Mouse (Mus musculus): ENCODE data around the gene Tpcn2.

Tpcn2 gene

GRCm38 (mm10) chr7:145283487-145284187, at the start of gene Tpcn2:
Gene Tpcn2 (minus strand): TSS chr7:145284011.
- peak; percentile 96 for DNase-seq (ENCODE audit: low spot score)

GRCm38 (mm10) chr7:145332376-145333041, 48.7 kb upstream of the Tpcn2 start:
- no peak for DNase-seq (ENCODE audit: low spot score)

GRCm38 (mm10) chr7:145330641-145331040, 46.8 kb upstream of the Tpcn2 start:
- no peak for DNase-seq (ENCODE audit: low spot score)

- DNase-seq (ENCODE audit: low spot score), result no peak
These were observed 46.2 kb upstream of the Tpcn2 start for GRCm38 (mm10) chr7:145329982-145330381.

GRCm38 (mm10) chr7:145325697-145326096, 41.9 kb upstream of the Tpcn2 start:
- DNase-seq (ENCODE audit: low spot score), result no peak

- no peak for DNase-seq (ENCODE audit: low spot score)
These were observed 39.8 kb upstream of the Tpcn2 start for GRCm38 (mm10) chr7:145323607-145324006.

GRCm38 (mm10) chr7:145319481-145319880, 35.7 kb upstream of the Tpcn2 start:
- DNase-seq (ENCODE audit: low spot score), result no peak

GRCm38 (mm10) chr7:145317522-145317921, 33.7 kb upstream of the Tpcn2 start:
- DNase-seq (ENCODE audit: low spot score), result no peak

GRCm38 (mm10) chr7:145314785-145315411, 31.1 kb upstream of the Tpcn2 start, which contains the start of gene Mrgprd:
Gene Mrgprd (plus strand): TSS chr7:145314835.
- DNase-seq (ENCODE audit: low spot score), result no peak

- no peak for DNase-seq (ENCODE audit: low spot score)
These were observed 28.3 kb upstream of the Tpcn2 start for GRCm38 (mm10) chr7:145312137-145312536.

- DNase-seq (ENCODE audit: low spot score), result no peak
These were observed 26.7 kb upstream of the Tpcn2 start for GRCm38 (mm10) chr7:145310526-145310925.

GRCm38 (mm10) chr7:145309877-145310276, 26.1 kb upstream of the Tpcn2 start:
- no peak for DNase-seq (ENCODE audit: low spot score)

GRCm38 (mm10) chr7:145308866-145309265, 25.1 kb upstream of the Tpcn2 start:
- DNase-seq (ENCODE audit: low spot score), result no peak

GRCm38 (mm10) chr7:145308061-145308675, 24.4 kb upstream of the Tpcn2 start:
- DNase-seq (ENCODE audit: low spot score), result no peak

- DNase-seq (ENCODE audit: low spot score), result no peak
These were observed 23.8 kb upstream of the Tpcn2 start for GRCm38 (mm10) chr7:145307636-145308035.

- no peak for DNase-seq (ENCODE audit: low spot score)
These were observed 20.3 kb upstream of the Tpcn2 start for GRCm38 (mm10) chr7:145304153-145304552.

GRCm38 (mm10) chr7:145302488-145303285, 18.9 kb upstream of the Tpcn2 start:
- DNase-seq (ENCODE audit: low spot score), result peak; percentile 79

- peak; percentile 65 for DNase-seq (ENCODE audit: low spot score)
These were observed 17.7 kb upstream of the Tpcn2 start for GRCm38 (mm10) chr7:145301341-145302005.

- DNase-seq (ENCODE audit: low spot score), result no peak
These were observed 17.2 kb upstream of the Tpcn2 start for GRCm38 (mm10) chr7:145301008-145301340.

GRCm38 (mm10) chr7:145300321-145301007, 16.7 kb upstream of the Tpcn2 start, which contains the start of gene Mrgprf:
Gene Mrgprf (plus strand): TSS chr7:145300828.
- DNase-seq (ENCODE audit: low spot score), result peak; percentile 84
